Mouse (Mus musculus) brain, embryonic 14.5 days (tissue): Measurements from ENCODE around the gene Gzf1.

Experiments used
- CTCF ChIP-seq: fragments of 200-500 bp; IDR thresholded peaks from 2 replicates; pipeline ENCODE4 v1.5.1; 2012; ENCODE audit warnings: inconsistent platforms, mild to moderate bottlenecking, moderate library complexity, borderline replicate concordance; ENCODE audit not compliant: insufficient read depth, insufficient read length; ENCODE audit errors: extremely low read depth
- POLR2A ChIP-seq: fragments of 200-500 bp; IDR thresholded peaks from 2 replicates; pipeline ENCODE4 v1.6.1; 2012; ENCODE audit warnings: mild to moderate bottlenecking, inconsistent platforms, borderline replicate concordance; ENCODE audit not compliant: poor library complexity, insufficient read depth, insufficient read length, severe bottlenecking; ENCODE audit errors: extremely low read depth

DNA sequence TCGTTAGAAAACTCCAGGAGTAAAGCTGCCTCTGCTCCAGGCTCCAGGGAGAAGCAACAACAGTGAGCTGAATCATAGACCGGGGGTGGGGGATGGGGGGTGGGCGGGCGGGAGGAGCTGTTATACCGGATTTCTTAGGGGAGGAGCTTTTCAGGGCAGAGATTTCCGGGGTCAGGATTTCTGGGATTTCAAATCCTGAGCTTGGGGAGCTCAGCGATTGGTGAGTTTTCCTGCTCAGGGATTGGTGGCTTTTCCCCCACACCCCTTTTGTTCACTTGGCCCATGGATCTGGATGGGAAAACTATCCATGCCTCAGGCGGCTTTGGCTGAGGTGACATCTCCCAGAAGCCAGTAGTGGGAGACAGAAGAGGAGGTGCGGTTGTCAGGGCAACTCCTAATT is 1.5 kb upstream of the Gzf1 start:
- TF ChIP-seq CTCF, result no peak
- no peak for TF ChIP-seq POLR2A
